Mouse (Mus musculus) kidney, postnatal 25 days (tissue): ENCODE data around the gene Ankrd13d.
A peak's percentile ranks its signal among the peaks of the same experiment; 100 is the strongest.
"Not testable (repeated sequence)": the region's sequence is repeated elsewhere in the genome, so short reads cannot be mapped to it uniquely, and the experiment has no call there.

Experiments
- DNase-seq, 2 experiments: peaks; one replicate each; pipeline ENCODE4 v3.0.0; 2021; ENCODE audit warnings: mixed read lengths in 2 of 2

Ankrd13d gene

GRCm38 (mm10) chr19:4261038-4261698 is 21.8 kb downstream of the Ankrd13d start:
- DNase-seq, result no peak

- no peak for DNase-seq
These were observed 25.1 kb downstream of the Ankrd13d start for GRCm38 (mm10) chr19:4257897-4258252.

DNA sequence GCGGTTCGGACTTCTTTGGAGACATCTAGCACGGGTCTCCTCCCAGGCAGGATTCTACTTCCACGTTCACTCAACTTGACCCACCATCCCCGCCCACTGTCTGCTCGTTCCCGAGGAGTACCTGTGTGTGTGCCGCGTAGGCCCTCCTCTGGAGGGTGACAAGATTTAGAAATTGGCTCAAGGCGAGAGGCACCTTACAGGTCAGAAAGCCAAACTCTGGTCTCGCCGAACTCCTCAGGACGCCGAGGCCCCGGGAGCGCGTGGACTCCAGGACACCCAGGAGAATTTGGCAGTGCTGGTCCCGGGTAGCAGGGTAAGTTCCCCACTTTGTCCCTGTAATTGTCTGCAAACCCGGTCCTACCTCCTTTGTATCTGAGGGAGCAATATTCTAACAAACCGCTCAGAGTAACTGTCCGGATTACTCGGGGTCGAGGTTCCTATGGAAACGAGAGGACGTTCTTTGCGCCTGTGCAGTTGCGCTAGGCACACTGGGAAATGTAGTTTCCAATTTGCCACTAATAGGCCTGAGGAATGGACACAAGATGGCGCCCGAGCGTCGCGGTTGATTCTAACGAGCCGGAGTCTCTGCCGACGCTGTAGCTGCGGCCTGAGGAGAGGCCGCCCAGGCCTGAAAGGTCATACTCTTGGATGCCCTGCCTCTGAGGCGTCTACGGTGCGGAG is 25.6 kb downstream of the Ankrd13d start:
- peak; percentile 95 to 98 for DNase-seq

- DNase-seq, result no peak
These were observed 27.3 kb downstream of the Ankrd13d start for GRCm38 (mm10) chr19:4255583-4256162.

DNA sequence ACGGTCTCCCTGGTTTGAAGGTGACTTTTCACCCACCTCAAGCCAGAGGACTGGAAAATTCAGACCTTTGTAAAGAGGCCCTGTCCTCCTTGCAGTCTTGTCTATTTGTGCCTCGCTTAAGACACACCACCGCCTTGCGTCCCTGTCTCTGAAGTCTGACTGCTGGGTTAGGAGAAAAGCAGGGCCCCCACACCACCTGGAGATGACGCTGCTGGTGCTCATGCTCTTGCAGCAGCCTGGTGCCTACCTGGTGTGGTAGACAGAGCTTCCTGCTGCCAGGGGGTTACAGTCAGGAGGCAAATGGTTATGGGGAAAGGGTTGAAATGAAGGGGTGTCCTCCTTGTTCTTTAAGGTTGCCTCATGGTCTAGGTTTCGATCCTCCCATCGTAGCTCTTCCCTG is 28.7 kb downstream of the Ankrd13d start:
- DNase-seq, result no peak

DNA sequence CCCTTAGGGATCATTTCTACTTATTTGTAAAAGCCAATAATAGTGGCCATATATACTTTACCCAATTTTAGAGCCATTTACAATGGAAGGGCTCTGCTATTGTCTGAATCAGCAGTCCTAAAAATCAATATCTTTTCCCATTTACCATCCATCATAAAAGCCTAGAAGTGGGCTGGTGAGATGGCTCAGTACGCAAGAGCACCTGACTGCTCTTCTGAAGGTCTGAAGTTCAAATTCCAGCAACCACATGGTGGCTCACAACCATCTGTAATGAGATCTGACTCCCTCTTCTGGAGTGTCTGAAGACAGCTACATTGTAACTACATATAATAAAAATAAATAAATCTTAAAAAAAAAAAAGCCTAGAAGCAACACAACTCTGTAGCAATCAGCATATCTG is 34.3 kb downstream of the Ankrd13d start:
- not testable (repeated sequence) for DNase-seq

DNA sequence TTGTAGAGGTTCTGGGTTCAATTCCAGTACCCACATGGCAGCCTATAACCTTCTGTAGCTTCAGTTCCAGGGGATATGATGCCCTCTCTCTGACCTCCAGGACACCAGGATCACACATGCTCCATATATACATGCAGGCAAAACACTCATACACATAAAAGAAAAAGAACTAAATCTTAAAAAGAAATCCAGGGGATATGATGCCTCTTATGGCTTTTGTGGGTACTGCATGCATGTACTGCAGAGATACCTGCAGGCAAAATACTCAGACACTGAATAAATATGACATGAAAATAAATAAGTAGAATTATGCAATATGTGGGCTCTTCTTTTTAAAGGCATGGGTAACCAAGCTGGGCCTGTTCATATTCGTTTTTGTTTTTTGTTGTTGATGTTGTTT is 35.9 kb downstream of the Ankrd13d start:
- DNase-seq, result no peak

DNA sequence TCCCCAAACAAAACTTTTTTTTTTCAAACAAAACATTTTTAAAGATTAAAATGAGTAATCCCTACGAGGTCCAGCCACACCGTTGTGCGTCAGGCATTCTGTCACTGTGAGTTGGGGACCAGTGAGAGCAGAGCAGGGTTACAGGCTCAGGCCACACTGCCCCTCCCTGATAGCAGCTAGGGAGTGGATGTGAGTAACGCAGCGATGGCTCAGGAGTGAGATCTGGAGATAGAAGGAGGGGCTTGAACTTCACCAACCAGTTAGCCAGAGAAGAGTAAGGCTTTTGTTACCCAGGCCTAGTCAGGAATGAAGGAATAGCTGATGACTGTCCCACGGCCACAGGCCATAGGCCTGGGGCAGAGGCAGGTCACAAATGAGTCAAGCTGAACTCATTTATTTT is 38.2 kb downstream of the Ankrd13d start:
- DNase-seq, result no peak

DNA sequence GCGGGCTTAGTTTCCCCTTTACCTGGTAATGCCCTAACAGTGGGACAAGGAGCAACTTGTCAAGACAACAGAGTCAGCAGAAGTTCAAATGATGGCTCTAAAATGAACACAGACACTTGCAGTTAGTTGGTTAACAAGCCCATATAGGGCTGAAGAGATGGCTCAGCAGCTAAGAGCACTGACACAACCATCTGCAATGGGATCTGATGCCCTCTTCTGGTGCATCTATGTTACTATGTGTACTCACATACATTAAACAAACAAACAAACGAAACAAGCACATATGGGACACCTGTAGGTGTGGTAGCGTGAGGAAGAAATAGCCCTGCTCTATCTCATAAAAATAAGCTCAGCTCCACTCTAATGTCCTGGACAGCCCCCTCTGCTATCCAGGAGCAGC is 40.5 kb downstream of the Ankrd13d start:
- no peak for DNase-seq

GRCm38 (mm10) chr19:4240247-4240668 is 42.7 kb downstream of the Ankrd13d start:
- no peak for DNase-seq

DNA sequence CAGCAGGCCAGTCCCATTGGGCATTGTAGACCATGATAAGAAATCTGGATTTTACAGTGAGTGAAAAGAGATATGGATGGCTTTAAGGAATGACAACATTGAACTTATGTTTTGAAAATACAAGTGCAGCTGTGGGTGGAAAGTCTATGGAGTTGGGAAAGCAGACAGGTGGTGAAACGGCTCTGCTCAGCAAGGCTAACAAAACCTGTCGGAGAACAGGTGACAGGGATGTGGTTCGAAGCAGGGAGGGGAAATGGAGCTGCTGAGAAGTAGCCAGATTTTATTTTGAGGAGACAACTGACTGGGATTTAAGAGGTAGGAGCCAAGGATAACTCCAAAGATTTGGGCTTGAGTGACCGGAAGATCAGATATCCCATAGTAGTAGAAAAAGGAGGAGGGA is 48.4 kb downstream of the Ankrd13d start:
- DNase-seq, result no peak

- no peak for DNase-seq
These were observed 50.3 kb downstream of the Ankrd13d start for GRCm38 (mm10) chr19:4232651-4233050.

DNA sequence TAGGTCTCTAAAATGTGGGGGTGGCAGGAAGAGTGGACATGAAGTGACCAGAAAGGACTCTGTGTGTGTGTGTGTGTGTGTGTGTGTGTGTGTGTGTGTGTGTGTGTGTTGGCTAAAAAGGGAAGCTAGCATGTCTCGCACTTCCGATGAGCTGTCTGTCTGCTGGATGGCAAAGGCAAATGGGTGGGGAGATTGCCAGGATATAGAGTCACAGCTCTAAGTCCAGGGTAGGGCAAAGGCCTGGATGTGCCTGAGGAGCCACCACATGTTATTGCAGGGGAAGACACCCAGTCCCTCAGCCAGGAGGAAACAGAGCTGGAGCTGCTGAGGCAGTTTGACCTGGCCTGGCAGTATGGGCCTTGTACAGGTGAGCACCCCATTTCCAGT is 50.8 kb downstream of the Ankrd13d start:
- no peak for DNase-seq

- peak; percentile 99 to 100 for DNase-seq
These were observed 51.4 kb downstream of the Ankrd13d start, which contains the start of gene Pold4 for GRCm38 (mm10) chr19:4231253-4232185. TSS of gene Pold4 (plus strand) at chr19:4231899.

GRCm38 (mm10) chr19:4230415-4230814 is 52.5 kb downstream of the Ankrd13d start:
- DNase-seq, result peak in 1 of 2 experiments; percentile 66

DNA sequence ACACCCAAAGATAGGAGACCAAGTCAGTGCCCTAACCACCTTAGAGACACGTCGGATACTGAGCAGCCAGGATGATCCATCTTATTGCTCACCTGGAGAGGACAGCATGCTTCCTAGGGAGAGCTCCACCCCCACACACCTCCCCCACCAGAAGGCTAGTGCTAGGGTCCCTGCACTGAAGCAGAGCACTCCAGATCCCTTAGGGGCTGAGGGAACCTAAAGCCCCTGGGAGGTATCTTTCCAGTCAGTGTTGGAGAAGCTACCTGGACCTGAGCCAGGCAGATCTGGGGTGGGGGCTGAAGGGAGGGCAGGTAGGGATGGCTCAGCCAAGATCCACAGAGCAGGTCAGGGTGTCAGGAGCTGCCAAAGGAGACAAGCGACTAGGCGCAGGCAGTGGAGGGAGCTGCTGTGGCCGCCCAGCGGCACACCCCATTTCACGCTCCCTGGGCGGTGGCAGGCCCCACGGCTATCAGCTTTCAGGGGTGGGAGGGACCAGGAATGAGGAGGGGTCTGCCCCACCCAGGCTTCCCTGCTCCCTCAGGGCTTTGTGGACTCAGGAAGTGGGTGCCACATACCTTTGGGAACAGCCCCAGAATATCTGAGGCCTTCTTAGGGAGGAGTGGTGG is 53.4 kb downstream of the Ankrd13d start:
- DNase-seq, result no peak

DNA sequence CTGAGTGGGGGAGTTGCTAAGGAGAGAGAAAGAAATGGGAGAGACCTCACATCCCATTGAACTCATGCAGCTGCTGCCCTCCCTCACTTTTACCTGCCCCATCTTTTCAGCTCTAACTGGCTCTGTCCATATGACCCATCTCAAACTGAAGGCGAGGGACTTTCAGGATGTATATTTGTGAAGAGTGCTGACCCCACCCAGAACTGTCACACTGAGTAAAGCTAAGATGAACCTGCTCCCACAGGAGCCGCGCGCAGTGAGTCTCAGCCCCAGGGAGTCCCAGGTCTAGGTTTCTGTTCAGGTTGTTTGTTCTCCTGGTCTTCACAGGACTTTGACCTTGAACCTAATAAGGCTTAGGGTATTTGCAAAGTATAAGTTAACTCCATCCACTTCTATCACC is 54.0 kb downstream of the Ankrd13d start:
- no peak for DNase-seq

GRCm38 (mm10) chr19:4227894-4228678 is 54.9 kb downstream of the Ankrd13d start:
- DNase-seq, result peak; percentile 71 to 79

DNA sequence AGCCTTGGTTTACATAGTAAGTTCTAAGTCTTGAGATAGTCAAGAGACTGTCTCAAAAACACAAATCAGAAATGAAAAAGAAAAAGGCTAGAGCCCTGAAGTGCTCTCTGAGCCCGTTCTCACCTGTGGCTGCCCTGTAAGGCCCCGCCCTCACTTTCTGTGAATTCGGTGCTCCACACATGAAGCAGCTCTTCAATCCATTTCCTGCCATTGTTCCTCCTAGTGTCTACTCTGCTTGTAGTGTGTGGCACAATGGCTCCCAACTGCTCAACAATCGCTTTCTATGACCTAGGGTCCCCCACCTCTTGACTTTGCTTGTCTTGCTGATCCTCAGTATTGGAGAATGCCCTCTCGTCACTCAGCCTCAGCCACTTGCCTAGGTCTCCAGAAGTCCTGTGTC is 55.5 kb downstream of the Ankrd13d start:
- no peak for DNase-seq

GRCm38 (mm10) chr19:4226779-4227178 is 56.2 kb downstream of the Ankrd13d start:
- no peak for DNase-seq

DNA sequence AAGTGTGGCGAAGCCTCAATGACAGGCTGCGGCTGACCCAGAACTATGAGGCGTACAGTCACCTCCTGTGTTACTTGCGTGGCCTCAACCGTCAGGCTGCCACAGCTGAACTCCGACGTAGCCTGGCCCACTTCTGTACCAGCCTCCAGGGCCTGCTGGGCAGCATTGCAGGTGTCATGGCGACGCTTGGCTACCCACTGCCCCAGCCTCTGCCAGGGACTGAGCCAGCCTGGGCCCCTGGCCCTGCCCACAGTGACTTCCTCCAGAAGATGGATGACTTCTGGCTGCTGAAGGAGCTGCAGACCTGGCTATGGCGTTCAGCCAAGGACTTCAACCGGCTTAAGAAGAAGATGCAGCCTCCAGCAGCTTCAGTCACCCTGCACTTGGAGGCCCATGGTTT is 60.8 kb downstream of the Ankrd13d start:
- peak; percentile 79 to 85 for DNase-seq
